In the genomic region with DNA sequence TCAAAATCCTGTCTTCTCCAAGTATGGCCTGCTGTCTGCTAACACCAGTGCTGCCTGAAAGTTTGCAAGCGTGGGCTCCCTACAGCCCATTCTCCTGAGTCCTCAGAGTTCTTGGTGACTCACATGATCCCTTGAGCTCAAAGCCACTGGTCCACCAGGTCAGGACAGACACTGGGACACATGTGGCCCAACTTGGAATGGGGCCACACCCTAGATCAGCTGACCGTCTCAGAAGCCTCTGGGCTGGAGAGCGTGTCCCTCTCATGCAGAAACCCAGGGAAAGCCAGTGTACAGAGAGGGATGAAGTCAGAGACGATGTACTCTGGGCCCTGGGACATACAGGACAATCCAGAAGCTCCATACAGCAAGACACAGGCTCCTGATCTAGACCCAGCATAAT, we compare ENCODE assay signal across 23 mouse cellular contexts.
"Had no signal": no experiment of that assay in that cellular context is flagged by ENCODE, and none has a peak within 500 bp of the region (broad histone marks: within the 10 kb centered on the region; RNA-seq: fewer than 3 reads in every experiment).

No protein-coding gene starts in this region.

- H3K27ac ChIP-seq: kidney, embryonic 15.5 days; limb, embryonic 12.5 days; limb, embryonic 15.5 days; liver, embryonic 14.5 days; macrophage; stomach, embryonic 15.5 days had no signal

- H3K4me2 ChIP-seq: kidney, embryonic 15.5 days; limb, embryonic 12.5 days; limb, embryonic 15.5 days; liver, embryonic 11.5 days; lung, embryonic 14.5 days; midbrain, embryonic 11.5 days; stomach, embryonic 15.5 days had no signal

- H3K27me3 ChIP-seq: stomach, embryonic 15.5 days had no signal

- DNase-seq: kidney, adult 18-20 months; kidney, postnatal 10 days; kidney, postnatal 4 days; left cerebral cortex, postnatal 4 days; liver, postnatal 0 days; lung, embryonic 14.5 days; midbrain, embryonic 14.5 days; right cerebral cortex, adult 18-20 months; right cerebral cortex, postnatal 14 days; right cerebral cortex, postnatal 4 days; spleen, adult 18-20 months; thymus, adult 2 months; thymus, postnatal 14 days; thymus, postnatal 4 days had no signal

- H3K4me3 ChIP-seq: kidney, embryonic 15.5 days; limb, embryonic 12.5 days; limb, embryonic 15.5 days; stomach, embryonic 15.5 days had no signal

- H3K9ac ChIP-seq: kidney, embryonic 15.5 days; limb, embryonic 12.5 days; limb, embryonic 15.5 days; liver, embryonic 14.5 days; liver, postnatal 0 days; lung, embryonic 14.5 days; stomach, embryonic 15.5 days had no signal

- H3K9me3 ChIP-seq: kidney, embryonic 15.5 days; limb, embryonic 12.5 days; limb, embryonic 15.5 days; stomach, embryonic 15.5 days had no signal

- H3K36me3 ChIP-seq: kidney, embryonic 15.5 days; limb, embryonic 12.5 days; limb, embryonic 15.5 days; stomach, embryonic 15.5 days had no signal

- ATAC-seq: liver, postnatal 0 days; lung, postnatal 0 days had no signal
